Mouse (Mus musculus) forelimb bud, embryonic 11.5 days (tissue): ENCODE results near the gene Etl4.
A peak's percentile ranks its signal among the peaks of the same experiment; 100 is the strongest.

ENCODE experiments used
- DNase-seq: peaks from one replicate; pipeline ENCODE4 v3.0.0-alpha.2; 2012; ENCODE audit warnings: low read depth, low spot score

Etl4 gene

DNA sequence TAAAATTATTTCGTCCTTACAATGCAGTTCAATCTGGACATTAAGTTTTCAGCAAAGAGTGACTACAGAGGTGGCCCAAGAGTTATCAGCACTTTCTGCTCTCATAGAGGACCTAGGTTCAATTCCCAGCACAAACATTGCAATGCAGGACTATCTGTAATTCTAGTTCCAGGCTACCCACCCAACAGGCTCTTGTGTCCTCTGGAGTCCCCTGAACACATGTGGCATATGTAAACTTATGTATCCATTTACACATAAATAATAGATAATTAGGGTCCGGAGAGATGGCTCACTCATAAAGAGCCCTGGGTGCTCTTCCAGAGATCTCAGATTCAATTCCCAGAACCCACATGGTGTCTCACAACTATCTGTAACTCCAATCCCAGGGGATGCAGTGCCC, 533.2 kb downstream of the Etl4 start:
- no peak for DNase-seq

DNA sequence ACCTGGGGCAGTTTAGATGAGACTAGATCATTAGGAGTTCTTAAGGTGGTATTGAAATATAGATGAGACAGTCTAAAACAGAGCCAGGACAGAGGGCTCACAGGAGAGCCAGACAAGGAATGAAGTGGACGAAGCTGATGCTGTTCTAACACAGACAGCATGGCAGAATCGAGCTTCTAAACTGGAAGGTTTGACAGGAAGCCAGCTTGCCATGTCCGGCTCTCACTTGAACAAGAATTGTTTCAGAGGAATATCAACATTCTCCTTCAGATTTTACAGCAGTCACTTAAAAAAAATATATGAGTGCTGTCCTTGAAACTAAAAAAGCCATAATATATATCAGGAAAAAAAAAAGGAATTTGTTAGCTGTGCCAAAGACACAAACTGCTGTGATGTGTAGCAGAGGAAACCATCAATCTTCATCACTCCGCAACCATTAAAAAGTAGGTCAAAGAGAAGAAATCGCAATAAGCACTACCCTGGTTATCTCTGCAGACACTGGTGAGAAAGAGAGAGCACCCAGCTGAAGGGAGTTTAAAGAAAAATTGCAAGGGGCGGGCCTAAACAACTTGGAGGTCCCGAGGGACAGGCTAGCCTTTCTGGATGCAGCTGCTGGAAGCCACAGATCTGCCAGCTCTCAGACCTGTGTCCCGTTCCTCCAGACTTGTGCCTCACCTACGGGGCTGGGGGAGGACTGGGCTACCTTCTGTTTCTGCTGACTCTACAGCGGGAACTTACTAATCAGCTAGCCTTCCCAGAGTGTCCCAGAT, 534.3 kb downstream of the Etl4 start:
- no peak for DNase-seq

- DNase-seq = no peak
Observed at GRCm38 (mm10) chr2:20445156-20446155, 535.9 kb downstream of the Etl4 start.

- DNase-seq = no peak
Observed at GRCm38 (mm10) chr2:20446180-20446579, 536.6 kb downstream of the Etl4 start.

DNA sequence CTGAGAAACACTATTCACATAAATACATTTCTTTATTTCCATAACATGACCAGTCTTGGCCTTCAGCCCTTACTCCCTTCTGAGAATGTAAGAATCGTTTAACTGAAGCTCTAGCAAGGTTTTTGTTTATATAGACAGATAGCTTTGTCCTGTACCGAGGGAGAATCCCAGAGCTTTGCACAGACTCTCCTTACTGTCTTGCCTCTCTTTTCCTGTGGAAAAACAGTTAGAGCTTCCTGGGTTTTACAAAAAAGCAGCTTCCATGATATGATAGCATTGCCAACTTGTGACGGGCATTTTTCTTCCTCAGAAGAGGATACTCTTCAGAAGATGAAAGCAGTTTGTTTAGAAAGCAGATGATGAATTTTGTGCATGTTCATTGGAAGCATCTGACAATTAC, 541.4 kb downstream of the Etl4 start:
- DNase-seq = no peak

GRCm38 (mm10) chr2:20453506-20454206, 544.1 kb downstream of the Etl4 start:
- no peak for DNase-seq

DNA sequence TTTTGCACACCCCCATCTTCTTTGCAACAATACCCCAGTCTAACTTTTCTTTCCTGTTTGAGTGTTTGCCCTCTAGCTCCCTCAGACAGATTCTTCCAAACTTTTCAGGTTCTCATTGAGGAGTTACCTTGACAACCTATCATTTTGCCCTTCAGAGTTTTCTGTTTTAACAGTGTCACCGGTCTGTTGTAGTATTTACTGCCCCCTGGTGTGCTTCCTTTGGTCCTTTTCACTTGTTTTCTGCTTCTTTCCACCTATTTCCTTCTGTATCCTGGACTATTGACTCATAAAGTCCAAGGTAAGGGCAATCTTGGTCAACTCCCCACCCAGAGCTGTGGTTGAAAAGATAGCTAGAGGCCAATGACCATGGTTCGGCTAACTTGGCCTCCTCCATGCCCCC, 569.6 kb downstream of the Etl4 start:
- DNase-seq = no peak

GRCm38 (mm10) chr2:20486137-20486788, 576.7 kb downstream of the Etl4 start:
- DNase-seq = no peak

- no peak for DNase-seq
Observed at GRCm38 (mm10) chr2:20489090-20489489, 579.5 kb downstream of the Etl4 start.

DNA sequence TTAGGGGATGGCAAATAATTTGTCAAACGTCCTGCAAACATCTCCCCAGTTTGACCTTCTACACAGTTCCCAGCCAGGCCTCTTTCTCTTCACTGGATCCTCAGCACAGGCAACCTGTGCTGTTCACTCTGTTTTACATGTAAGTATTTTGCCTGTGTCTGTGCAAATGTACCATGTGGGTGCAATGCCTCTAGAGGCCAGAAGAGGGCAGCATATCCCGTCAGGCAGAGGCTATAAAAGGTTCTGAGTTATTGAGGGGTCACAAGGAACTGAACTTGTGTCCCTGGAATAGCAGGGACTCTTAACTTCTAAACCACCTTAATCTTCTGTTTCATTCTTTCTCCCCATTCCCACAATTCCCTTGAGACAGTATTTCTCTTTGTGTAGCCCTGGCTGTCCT, 582.5 kb downstream of the Etl4 start:
- no peak for DNase-seq

- no peak for DNase-seq
Observed at GRCm38 (mm10) chr2:20493806-20494205, 584.2 kb downstream of the Etl4 start.

- DNase-seq = peak; percentile 76
Observed at GRCm38 (mm10) chr2:20494666-20495065, 585.1 kb downstream of the Etl4 start.

DNA sequence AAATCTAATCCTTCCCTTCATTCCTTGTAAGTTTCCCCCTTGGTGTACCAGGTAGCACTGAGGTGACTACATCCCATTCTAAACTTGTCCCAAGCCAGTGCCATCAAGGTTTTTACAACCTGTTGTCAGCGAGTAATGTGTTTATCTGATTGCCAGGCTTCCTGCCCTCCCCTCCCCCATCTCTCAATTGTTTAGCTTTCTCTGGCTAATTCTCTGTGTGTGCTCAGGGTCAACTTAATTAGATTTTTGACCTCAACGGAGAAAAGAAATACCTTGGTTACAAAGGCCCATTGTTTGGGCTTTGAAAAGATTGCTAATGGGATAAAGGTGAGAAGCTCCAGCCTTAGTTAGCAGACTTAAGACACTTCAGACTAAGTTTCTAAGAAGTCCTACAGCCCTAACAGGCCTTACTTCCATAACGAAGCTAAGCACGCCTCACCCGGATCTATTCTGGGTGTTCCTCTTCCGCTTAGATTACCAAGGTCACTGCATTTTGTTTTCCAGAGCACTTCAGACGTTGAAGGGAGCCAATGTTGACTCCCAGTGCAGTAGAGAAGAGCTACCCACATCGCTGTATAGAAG, 586.7 kb downstream of the Etl4 start:
- DNase-seq = peak; percentile 5

DNA sequence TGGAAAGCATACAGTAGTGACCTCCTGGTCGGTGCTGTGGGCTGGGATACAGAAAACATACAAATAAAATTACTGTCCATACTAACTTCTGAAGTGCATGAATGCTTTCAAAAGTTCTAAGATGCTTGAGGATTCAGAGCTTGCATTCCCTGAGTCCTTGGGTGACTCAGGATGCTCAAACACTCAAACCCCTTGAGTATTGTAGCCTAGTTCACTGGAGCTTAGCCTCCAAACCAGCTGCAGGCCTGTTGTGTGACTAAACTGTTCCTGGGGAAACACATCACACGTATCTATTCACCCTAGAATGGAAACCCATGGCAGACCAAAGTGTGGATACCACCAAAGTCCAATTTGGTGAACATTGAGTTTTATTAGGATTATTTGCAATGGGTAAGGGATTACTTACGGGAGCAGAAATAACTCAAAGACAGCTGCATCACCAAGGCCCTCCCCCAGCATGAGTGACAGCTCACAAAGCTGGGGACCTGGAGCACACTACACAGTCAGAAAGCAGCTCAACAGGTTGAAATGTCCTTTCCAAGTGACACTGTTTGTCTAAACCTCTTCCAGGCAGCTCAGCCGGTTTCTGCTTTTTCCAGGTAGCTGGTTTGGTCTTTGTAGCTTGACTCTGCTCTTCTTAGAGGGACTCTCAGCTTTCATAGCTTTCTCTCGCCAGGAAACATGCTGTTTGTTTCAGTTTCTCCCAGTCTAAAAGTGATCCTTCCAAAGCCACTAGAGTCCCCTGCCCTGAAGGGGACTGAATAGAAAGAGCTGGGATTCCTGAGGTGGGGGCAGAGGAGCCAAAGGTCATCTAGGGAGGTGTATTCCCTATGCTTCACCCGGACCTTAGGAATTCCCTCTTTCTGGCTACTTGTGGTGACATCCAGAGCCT, 598.5 kb downstream of the Etl4 start:
- DNase-seq = no peak

DNA sequence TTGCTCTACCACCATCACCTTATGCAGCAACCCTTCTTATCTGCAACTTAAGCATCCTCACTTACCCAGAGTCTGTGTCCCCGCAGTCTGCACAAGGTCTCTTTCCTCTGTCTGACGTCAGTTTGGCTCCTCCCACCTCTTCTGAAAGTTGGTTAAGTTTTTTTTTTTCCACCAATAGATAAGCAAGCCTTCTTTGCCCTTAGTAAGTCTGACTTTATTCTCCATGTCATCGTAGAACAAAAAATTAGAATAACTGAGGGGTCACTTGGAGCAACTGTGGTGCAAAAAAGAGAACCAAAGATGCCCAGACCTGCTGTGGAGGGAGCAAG, 599.1 kb downstream of the Etl4 start:
- DNase-seq = no peak

DNA sequence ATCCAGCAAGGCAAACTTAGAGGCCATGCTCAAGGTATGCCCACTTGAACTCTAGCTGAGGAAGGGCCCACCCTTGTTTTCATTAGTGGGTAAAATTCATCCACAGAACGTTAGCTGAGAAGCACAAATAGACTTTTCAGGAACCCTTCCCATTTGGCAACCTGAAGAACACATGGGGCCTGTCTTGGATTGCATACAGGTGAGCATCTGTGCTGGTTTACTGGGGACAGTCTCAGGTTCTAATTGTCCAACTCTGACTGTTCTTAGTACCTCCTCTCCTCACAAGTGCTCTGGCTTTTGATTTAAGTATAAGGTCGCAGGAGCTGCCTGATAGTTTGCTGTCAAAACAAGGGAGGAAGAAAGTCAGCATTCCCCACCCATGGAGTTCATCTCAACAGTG, 600.5 kb downstream of the Etl4 start:
- no peak for DNase-seq

DNA sequence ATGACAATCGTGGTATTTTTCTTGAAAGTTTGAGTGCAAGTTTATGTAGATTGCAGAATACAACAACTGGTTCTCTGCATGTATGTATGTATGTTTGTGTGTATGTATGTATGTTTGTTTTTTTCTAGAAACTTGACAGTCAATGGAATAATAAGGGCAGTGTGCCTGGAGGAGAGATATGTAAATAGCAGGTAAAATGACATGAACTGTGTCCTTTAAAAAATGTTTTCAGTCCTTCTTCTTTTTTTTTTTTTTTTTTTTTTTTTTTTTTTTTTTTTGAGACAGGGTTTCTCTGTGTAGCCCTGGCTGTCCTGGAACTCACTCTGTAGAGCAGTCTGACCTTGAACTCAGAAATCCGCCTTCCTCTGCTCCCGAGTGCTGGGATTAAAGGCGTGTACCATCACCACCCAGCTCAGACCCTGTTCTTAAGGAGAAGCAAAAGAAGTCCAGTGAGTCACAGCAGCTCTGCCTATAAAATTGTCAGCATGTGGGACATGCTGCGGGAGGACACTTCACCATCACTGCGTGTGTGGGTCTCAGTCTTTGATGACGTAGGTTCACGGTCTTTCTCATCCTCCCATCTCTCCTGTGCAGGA, 606.8 kb downstream of the Etl4 start:
- DNase-seq = no peak

DNA sequence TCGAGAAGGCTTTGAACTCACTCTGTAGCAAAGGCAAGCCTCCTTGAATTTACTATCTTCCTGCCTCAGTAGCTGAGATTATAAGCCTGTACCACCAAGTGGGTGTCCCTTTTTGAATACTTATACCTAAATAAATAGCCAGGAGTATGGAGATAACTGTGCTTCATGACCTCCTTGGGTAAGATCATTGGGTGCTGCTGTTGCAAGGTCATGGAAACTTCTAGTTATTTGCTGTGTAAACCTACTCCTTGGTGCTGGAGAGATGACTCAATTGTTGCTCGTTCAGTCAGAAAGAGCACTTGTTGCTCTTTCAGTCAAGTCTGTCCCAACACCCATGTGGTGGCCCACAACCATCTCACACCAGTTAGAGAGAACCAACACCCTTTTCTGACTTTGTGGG, 608.3 kb downstream of the Etl4 start:
- DNase-seq = no peak

GRCm38 (mm10) chr2:20518506-20518905, 608.9 kb downstream of the Etl4 start:
- no peak for DNase-seq
